Mouse (Mus musculus) testis, adult 2 months (tissue): ENCODE measurements around the gene 1110032A03Rik.

Experiments used
- CTCF ChIP-seq: fragments of 200-500 bp; IDR thresholded peaks from 2 replicates; pipeline ENCODE4 v1.5.1; 2012; ENCODE audit warnings: low read depth, mild to moderate bottlenecking, inconsistent platforms, low read length, moderate library complexity; ENCODE audit not compliant: control insufficient read depth, insufficient read depth, insufficient replicate concordance
- POLR2A ChIP-seq: fragments of 200-500 bp; IDR thresholded peaks from 2 replicates; pipeline ENCODE4 v1.6.1; 2012; ENCODE audit warnings: low read depth, mild to moderate bottlenecking, inconsistent platforms, low read length, moderate library complexity; ENCODE audit not compliant: control insufficient read depth

GRCm38 (mm10) chr9:50752784-50753615 is 22.3 kb downstream of the 1110032A03Rik start:
- TF ChIP-seq CTCF (no peak), POLR2A (no peak)
